Mouse (Mus musculus): Measurements from ENCODE around the gene Gm10436.
"Not testable (repeated sequence)": the region's sequence is repeated elsewhere in the genome, so short reads cannot be mapped to it uniquely, and the experiment has no call there.

Gm10436 gene

DNA sequence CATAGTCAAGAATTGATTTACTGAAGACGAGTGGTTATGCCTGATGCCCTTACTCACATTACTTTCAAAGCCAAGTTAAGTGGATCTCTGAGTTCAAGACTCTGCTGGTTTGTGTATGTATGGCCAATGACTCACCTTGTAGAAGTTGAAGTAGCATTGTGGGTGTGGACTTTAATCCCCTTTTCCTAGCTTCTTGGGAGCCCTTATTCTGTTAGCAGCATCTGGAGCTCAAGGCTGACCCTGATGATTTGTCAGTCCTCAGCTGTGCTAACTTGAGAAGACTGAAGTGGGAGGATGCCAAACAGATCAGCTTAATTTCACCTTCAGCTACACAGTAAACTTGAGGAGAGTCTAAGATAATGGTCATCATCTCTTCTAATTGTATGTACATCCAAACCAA, at the start of gene Gm10436:
Gene Gm10436 (minus strand): TSS at position 101 of the 400 bp plus-strand sequence.
- not testable (repeated sequence) for DNase-seq

DNA sequence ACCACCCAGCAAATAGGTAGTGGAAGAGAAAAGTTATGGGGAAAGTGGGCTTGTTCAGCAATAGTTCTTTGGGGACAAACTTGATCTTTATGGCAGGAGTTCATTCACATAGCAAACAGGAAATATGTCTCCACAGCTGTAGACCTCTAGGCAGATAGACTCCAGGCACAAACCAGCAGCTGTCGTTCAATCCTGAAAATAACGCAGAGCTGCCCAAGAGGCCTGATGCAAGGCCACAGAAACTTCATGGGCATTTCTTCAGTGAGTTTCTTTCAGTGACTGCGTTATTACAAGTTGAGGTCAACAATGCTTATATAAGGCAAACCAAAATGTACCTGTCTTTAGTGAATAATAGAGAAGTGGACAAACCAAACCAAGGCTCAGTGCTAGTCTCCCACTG, 37.5 kb upstream of the Gm10436 start:
- DNase-seq = no peak

DNA sequence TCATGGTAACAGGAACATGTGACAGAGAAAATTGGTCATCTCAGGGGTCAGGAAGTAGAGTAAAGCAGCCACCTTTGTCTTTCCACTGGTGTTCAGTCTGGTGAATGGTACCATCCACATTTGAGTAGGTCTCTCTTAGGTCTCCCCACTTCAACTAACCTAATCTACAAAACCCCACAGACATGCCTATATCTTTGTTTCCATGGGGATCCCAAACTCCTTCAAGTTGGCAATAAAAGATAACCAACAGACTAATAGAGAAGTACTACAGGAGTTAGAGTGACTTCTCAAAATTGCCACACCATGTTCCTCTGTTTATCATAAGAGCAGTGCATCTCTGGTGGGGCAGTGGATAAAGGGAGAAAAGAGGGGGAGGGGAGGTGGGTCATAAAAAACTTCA, 36.2 kb upstream of the Gm10436 start:
- not testable (repeated sequence) for DNase-seq

DNA sequence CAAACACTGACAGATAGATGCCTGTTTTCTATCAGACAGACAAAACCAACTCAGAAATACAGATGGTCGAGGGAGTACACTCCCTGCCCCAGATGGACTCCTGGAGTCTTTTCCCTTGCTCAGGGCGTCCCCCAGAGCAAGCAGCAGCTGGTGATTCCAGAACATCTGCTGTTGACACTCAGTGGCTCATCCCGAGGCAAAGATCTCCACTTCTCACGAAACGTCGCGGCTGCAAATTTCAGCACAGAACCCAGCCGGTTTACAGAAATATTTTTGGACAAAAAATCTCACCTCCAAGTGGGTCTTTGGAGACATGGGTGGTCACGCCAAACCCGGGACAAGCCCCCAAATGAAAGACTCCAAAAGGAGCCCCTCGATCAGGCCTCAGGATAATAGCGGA, 32.7 kb upstream of the Gm10436 start:
- no peak for DNase-seq

DNA sequence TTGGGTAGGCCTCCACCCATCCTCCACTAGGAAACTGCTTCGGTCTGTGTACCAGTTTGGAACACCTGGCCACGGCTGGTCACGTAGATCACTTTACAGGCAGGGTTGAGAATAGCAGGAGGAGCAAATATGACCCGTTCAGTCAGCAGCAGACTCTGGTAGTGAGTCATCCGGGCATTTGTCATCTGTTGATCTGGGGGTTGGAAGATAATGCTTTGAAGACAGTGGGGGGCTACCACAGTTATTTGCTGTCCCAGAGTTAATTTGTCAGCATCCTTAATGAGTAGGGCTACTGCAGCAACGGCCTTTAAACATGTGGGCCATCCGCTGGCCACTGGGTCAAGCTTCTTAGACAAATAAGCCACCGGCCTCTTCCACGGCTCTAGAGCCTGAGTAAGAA, 29.6 kb upstream of the Gm10436 start:
- DNase-seq = not testable (repeated sequence)

DNA sequence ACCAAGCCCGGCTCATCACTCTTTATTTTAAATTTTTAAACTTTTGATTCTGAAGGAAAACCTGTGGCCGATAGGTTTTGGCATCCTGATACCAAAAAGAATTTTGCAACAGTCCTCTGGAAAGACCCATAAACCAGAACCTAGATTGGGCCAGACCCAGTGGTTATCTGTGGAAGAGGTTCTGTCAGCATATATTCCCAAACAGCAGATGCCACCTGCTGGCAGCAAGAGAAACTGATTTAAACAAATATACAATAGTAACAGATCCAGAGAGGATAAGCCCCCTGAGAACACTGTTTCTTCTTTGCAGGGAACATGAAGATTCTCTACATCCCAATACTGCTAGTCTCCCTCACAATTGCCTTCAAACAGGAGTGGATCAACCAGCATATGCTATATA, 20.9 kb upstream of the Gm10436 start:
- no peak for DNase-seq
